Mouse (Mus musculus) cortical plate, adult 2 months (tissue): ENCODE results near the gene Tomm7.

ENCODE experiments used
- CTCF ChIP-seq: fragments of 200-500 bp; IDR thresholded peaks from 2 replicates; pipeline ENCODE4 v1.5.1; 2011; ENCODE audit warnings: mild to moderate bottlenecking, control low read depth, low read length; ENCODE audit not compliant: insufficient read depth; ENCODE audit errors: extremely low read depth
- POLR2A ChIP-seq: fragments of 200-500 bp; IDR thresholded peaks from 2 replicates; pipeline ENCODE4 v1.6.1; 2011; ENCODE audit warnings: mild to moderate bottlenecking, low read length, control low read depth; ENCODE audit not compliant: insufficient read depth; ENCODE audit errors: extremely low read depth

GRCm38 (mm10) chr5:23816681-23817080 lies 27.3 kb downstream of the Tomm7 start:
- TF ChIP-seq CTCF (no peak), POLR2A (no peak)
